Mouse (Mus musculus) erythroid progenitor cell, adult 5-6 weeks (primary cell): ENCODE data around the gene Olfr136. TPM values are rescaled to one million over a fixed set of nuclear protein-coding genes. Genes with fewer than 3 reads are reported as not detected.

ENCODE experiments used
- ATAC-seq: replicated peaks from 2 replicates; pipeline ENCODE4 v1.8.0; 2016; ENCODE audit warnings: moderate number of reproducible peaks, mild to moderate bottlenecking, moderate TSS enrichment, inconsistent platforms; ENCODE audit not compliant: poor library complexity, low FRiP score, severe bottlenecking
- total RNA-seq, 2 experiments: library from RNA; stranded (forward) in 1 of 2; stranded (reverse) in 1 of 2; fragments of 150-400 nt in 1 of 2; fragments of 186-747, 209-891 nt in 1 of 2; gene quantifications; 2 replicates each; pipeline versions ENCODE4 v1.2.3 to v1.2.4; 2015 to 2017; ENCODE audit warnings: low replicate concordance in 2 of 2

Gene Olfr136
- total RNA-seq (2015; ENCODE audit: low replicate concordance), result not detected in 2 replicates
- total RNA-seq (2017; ENCODE audit: low replicate concordance), result not detected in 2 replicates

DNA sequence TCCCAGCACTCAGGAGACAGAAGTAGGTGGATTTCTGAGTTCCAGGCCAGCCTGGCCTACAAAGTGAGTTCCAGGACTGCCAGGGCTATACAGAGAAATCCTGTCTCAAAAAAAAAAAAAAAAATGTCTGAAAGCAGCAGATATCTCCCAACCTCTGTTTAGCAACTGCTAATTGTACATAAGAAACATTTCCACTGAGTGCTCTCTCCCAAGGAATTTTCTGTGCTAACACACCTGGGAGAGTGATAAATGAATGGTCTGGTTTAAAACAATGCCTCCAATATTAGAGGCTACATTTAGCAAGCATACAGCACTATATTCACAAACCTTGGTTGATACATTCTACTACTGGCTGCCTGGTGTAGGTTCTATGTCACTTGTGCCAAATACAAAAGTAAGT is at the start of gene Olfr136:
Gene Olfr136, plus strand, starts transcription at position 301 of the 400 bp plus-strand sequence.
- no peak for ATAC-seq

DNA sequence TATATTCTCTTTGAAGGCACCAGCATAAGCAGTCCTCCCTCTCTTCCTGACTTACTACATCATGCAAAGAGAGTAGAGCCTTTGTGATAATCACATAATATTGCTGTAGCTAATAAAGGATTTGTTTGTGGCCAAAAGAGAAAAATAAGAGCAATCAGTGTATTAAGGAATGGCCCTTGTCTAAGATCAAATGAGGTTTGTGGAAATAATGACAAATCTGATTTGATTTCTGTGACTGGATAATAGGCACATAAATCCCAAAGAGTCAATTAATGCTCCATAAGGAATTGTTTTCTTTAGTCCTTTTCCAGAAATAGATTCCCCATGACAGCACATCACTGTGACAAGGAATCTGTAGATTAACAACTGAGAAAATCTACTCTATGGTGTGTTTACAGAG is 22.2 kb upstream of the Olfr136 start, which contains the start of gene Olfr137:
Gene Olfr137, minus strand, starts transcription at position 101 of the 400 bp plus-strand sequence.
- ATAC-seq, result no peak

Other genes starting within 250 kb of the Olfr136 start
- not detected in 2 replicates for gene Olfr131, start 241.1 kb upstream of the Olfr136 start, total RNA-seq (2015; ENCODE audit: low replicate concordance)
- gene Olfr131, start 241.1 kb upstream of the Olfr136 start, total RNA-seq (2017; ENCODE audit: low replicate concordance), result not detected in 2 replicates
- not detected in 2 replicates for gene Olfr132, start 195.3 kb upstream of the Olfr136 start, total RNA-seq (2015; ENCODE audit: low replicate concordance)
- gene Olfr132, start 195.3 kb upstream of the Olfr136 start, total RNA-seq (2017; ENCODE audit: low replicate concordance), result not detected in 2 replicates
- gene Olfr133, start 184.6 kb upstream of the Olfr136 start, total RNA-seq (2015; ENCODE audit: low replicate concordance), result not detected in 2 replicates
- not detected in 2 replicates for gene Olfr133, start 184.6 kb upstream of the Olfr136 start, total RNA-seq (2017; ENCODE audit: low replicate concordance)
- gene Olfr134, start 158.4 kb upstream of the Olfr136 start, total RNA-seq (2015; ENCODE audit: low replicate concordance), result not detected in 2 replicates
- gene Olfr134, start 158.4 kb upstream of the Olfr136 start, total RNA-seq (2017; ENCODE audit: low replicate concordance), result not detected in 2 replicates
- gene Olfr135, start 125.5 kb upstream of the Olfr136 start, total RNA-seq (2015; ENCODE audit: low replicate concordance), result not detected in 2 replicates
- not detected in 2 replicates for gene Olfr135, start 125.5 kb upstream of the Olfr136 start, total RNA-seq (2017; ENCODE audit: low replicate concordance)
- not detected in 2 replicates for gene Olfr138, start 68.8 kb upstream of the Olfr136 start, total RNA-seq (2015; ENCODE audit: low replicate concordance)
- not detected in 2 replicates for gene Olfr138, start 68.8 kb upstream of the Olfr136 start, total RNA-seq (2017; ENCODE audit: low replicate concordance)
- gene Olfr137, start 22.3 kb upstream of the Olfr136 start, total RNA-seq (2015; ENCODE audit: low replicate concordance), result not detected in 2 replicates
- not detected in 2 replicates for gene Olfr137, start 22.3 kb upstream of the Olfr136 start, total RNA-seq (2017; ENCODE audit: low replicate concordance)
- not detected in 2 replicates for gene Esp36, start 90.4 kb downstream of the Olfr136 start, total RNA-seq (2015; ENCODE audit: low replicate concordance)
- not detected in 2 replicates for gene Esp36, start 90.4 kb downstream of the Olfr136 start, total RNA-seq (2017; ENCODE audit: low replicate concordance)
- gene Esp34, start 224.4 kb downstream of the Olfr136 start, total RNA-seq (2015; ENCODE audit: low replicate concordance), result not detected in 2 replicates
- gene Esp34, start 224.4 kb downstream of the Olfr136 start, total RNA-seq (2017; ENCODE audit: low replicate concordance), result not detected in 2 replicates